Mouse (Mus musculus): Measurements from ENCODE around the gene Gpbp1. TPM values are rescaled to one million over a fixed set of nuclear protein-coding genes. Genes with fewer than 3 reads are reported as not detected.

The Gpbp1 gene
- polyA plus RNA-seq (2015; fragmentation: Illumina TruSeq; extraction: RNeasy Lipid Tissue Mini Kit (QIAGEN cat#74804); ENCODE audit: insufficient read depth, low read depth, low replicate concordance): 15.5 TPM

GRCm38 (mm10) chr13:111489802-111490723, at the start of gene Gpbp1:
Gpbp1 (minus strand) TSS chr13:111490111.

Other genes starting within 250 kb of the Gpbp1 start
- gene Actbl2, start 235.1 kb downstream of the Gpbp1 start, polyA plus RNA-seq (2015; fragmentation: Illumina TruSeq; extraction: RNeasy Lipid Tissue Mini Kit (QIAGEN cat#74804); ENCODE audit: insufficient read depth, low read depth, low replicate concordance): not detected
- not detected for gene Gm49496, start 59.8 kb upstream of the Gpbp1 start, polyA plus RNA-seq (2015; fragmentation: Illumina TruSeq; extraction: RNeasy Lipid Tissue Mini Kit (QIAGEN cat#74804); ENCODE audit: insufficient read depth, low read depth, low replicate concordance)
- gene Gm10198, start 102.7 kb upstream of the Gpbp1 start, polyA plus RNA-seq (2015; fragmentation: Illumina TruSeq; extraction: RNeasy Lipid Tissue Mini Kit (QIAGEN cat#74804); ENCODE audit: insufficient read depth, low read depth, low replicate concordance): not detected
- gene Mier3, start 190.9 kb upstream of the Gpbp1 start, polyA plus RNA-seq (2015; fragmentation: Illumina TruSeq; extraction: RNeasy Lipid Tissue Mini Kit (QIAGEN cat#74804); ENCODE audit: insufficient read depth, low read depth, low replicate concordance): 3.1 TPM